Mouse (Mus musculus) MN1 (cell line): ENCODE measurements around the gene Aplp2.
"Not testable (repeated sequence)": the region's sequence is repeated elsewhere in the genome, so short reads cannot be mapped to it uniquely, and the experiment has no call there.

Experiments
- DNase-seq: peaks from one replicate; pipeline ENCODE4 v3.0.0-alpha.2; 2016; ENCODE audit warnings: low spot score

The Aplp2 gene

GRCm38 (mm10) chr9:31177692-31178091 is 33.9 kb downstream of the Aplp2 start:
- no peak for DNase-seq

- DNase-seq = peak; percentile 84
These were observed 35.1 kb downstream of the Aplp2 start for GRCm38 (mm10) chr9:31176379-31177130.

- no peak for DNase-seq
These were observed 35.6 kb downstream of the Aplp2 start for GRCm38 (mm10) chr9:31175978-31176377.

GRCm38 (mm10) chr9:31175346-31175745 is 36.3 kb downstream of the Aplp2 start:
- no peak for DNase-seq

- no peak for DNase-seq
These were observed 43.1 kb downstream of the Aplp2 start for GRCm38 (mm10) chr9:31168356-31169093.

GRCm38 (mm10) chr9:31167305-31167704 is 44.3 kb downstream of the Aplp2 start:
- DNase-seq = no peak

GRCm38 (mm10) chr9:31165505-31165904 is 46.1 kb downstream of the Aplp2 start:
- DNase-seq = not testable (repeated sequence)

- DNase-seq = no peak
These were observed 48.3 kb downstream of the Aplp2 start for GRCm38 (mm10) chr9:31163327-31163726.

- no peak for DNase-seq
These were observed 48.7 kb downstream of the Aplp2 start for GRCm38 (mm10) chr9:31162911-31163310.

- DNase-seq = no peak
These were observed 51.7 kb downstream of the Aplp2 start for GRCm38 (mm10) chr9:31159910-31160309.

- DNase-seq = no peak
These were observed 55.0 kb downstream of the Aplp2 start for GRCm38 (mm10) chr9:31156594-31156993.

- peak; percentile 59 for DNase-seq
These were observed 60.6 kb downstream of the Aplp2 start for GRCm38 (mm10) chr9:31151050-31151449.

- DNase-seq = no peak
These were observed 63.5 kb downstream of the Aplp2 start for GRCm38 (mm10) chr9:31148135-31148534.

GRCm38 (mm10) chr9:31145272-31145925 is 66.2 kb downstream of the Aplp2 start:
- no peak for DNase-seq

- no peak for DNase-seq
These were observed 68.7 kb downstream of the Aplp2 start for GRCm38 (mm10) chr9:31142924-31143323.

- no peak for DNase-seq
These were observed 78.5 kb downstream of the Aplp2 start for GRCm38 (mm10) chr9:31133131-31133530.

- no peak for DNase-seq
These were observed 80.2 kb downstream of the Aplp2 start, which contains the start of gene St14 for GRCm38 (mm10) chr9:31131205-31131968. Gene St14, minus strand, starts transcription at chr9:31131853.

GRCm38 (mm10) chr9:31130357-31131204 is 81.0 kb downstream of the Aplp2 start:
- DNase-seq = no peak

GRCm38 (mm10) chr9:31129956-31130355 is 81.7 kb downstream of the Aplp2 start:
- no peak for DNase-seq

- peak; percentile 17 for DNase-seq
These were observed 83.6 kb downstream of the Aplp2 start for GRCm38 (mm10) chr9:31127876-31128465.

- DNase-seq = no peak
These were observed 85.5 kb downstream of the Aplp2 start for GRCm38 (mm10) chr9:31126079-31126478.
